Mouse (Mus musculus) NIH3T3 (cell line): ENCODE data around the gene Smu1.

Source experiments
- DNase-seq: peaks from one replicate; pipeline ENCODE4 v3.0.0-alpha.2; 2012; ENCODE audit warnings: low read depth

Smu1 gene

GRCm38 (mm10) chr4:40757157-40757779 lies 455 bp downstream of the Smu1 start:
- DNase-seq = peak; percentile 35

- DNase-seq = no peak
Observed at GRCm38 (mm10) chr4:40735351-40735750, 22.4 kb downstream of the Smu1 start.

GRCm38 (mm10) chr4:40731262-40731661 lies 26.5 kb downstream of the Smu1 start:
- DNase-seq = no peak

- no peak for DNase-seq
Observed at GRCm38 (mm10) chr4:40727247-40727646, 30.5 kb downstream of the Smu1 start.

GRCm38 (mm10) chr4:40725554-40725953 lies 32.2 kb downstream of the Smu1 start:
- DNase-seq = no peak

GRCm38 (mm10) chr4:40725141-40725540 lies 32.6 kb downstream of the Smu1 start:
- DNase-seq = no peak

- DNase-seq = peak; percentile 75
Observed at GRCm38 (mm10) chr4:40722687-40723460, 34.8 kb downstream of the Smu1 start.

- DNase-seq = peak; percentile 96
Observed at GRCm38 (mm10) chr4:40722011-40722666, 35.6 kb downstream of the Smu1 start, which contains the start of gene Dnaja1. Gene Dnaja1 (plus strand): TSS chr4:40722150.

GRCm38 (mm10) chr4:40720910-40721309 lies 36.8 kb downstream of the Smu1 start:
- DNase-seq = no peak

GRCm38 (mm10) chr4:40717141-40717540 lies 40.6 kb downstream of the Smu1 start:
- peak; percentile 62 for DNase-seq

- peak; percentile 69 for DNase-seq
Observed at GRCm38 (mm10) chr4:40703710-40704275, 53.9 kb downstream of the Smu1 start.

GRCm38 (mm10) chr4:40702797-40703709 lies 54.7 kb downstream of the Smu1 start, which contains the start of gene Aptx:
Gene Aptx (minus strand): TSS chr4:40703194.
- peak; percentile 95 for DNase-seq

- no peak for DNase-seq
Observed at GRCm38 (mm10) chr4:40701796-40702195, 55.9 kb downstream of the Smu1 start.

- DNase-seq = no peak
Observed at GRCm38 (mm10) chr4:40700216-40700615, 57.5 kb downstream of the Smu1 start.

GRCm38 (mm10) chr4:40697059-40697458 lies 60.7 kb downstream of the Smu1 start:
- DNase-seq = no peak

GRCm38 (mm10) chr4:40691100-40691499 lies 66.6 kb downstream of the Smu1 start:
- DNase-seq = no peak
